Mouse (Mus musculus) CD4-positive, CD25-positive, alpha-beta regulatory T cell, adult 2 months (primary cell): Measurements from ENCODE around the gene Ppat.

Experiments used
- DNase-seq: peaks from one replicate; pipeline ENCODE4 v3.0.0-alpha.2; 2012; ENCODE audit warnings: low read depth, low spot score

Ppat gene

DNA sequence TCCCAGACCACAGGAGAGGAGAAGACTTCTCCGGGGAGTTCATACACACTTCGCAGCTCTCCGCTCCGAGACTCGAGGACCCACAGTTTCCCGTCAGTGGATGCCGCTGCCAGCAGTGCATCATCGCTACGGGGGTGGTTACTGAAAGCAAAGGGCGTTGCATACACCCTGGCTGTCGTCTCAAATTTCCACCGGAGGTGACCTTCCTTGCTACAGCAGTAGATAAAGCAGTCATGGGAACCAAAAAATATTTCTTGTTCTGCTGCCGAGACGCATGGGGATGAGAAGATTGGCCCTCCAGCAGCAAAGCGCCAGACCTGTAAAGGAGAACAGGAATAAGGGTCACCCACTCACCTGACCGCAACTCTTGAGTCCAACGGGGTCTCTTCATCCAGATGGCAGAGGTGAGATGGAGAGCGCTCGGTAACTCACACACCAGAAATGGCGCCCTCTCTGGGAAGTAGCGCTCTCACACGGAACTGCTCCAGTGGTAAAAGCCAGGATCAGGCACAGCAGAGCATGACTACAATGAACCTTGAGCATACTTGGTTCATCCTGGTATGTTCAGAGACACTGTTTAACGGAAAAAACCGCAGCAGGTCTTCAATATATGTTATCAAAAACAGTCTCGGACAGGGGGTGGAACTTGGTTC is 75.1 kb downstream of the Ppat start:
- no peak for DNase-seq

DNA sequence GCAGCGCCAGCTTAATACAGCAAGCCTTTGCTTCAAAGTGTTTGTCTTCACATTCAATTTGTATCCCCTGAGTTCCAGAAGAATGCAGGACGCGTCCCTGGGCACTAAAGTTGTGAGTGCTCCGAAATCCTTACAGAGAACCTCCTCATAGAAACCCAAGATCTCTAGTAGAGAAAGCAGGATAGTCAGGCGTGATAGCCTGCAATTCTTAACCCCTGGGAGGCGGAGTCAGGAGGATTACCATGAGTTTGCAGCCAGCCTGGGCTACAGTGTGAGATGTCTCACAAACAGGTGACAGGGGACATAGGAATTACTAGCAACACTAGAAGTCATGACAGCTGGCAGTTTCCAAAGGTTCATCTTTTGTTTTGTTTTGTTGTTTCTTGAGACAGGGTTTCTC is 81.8 kb downstream of the Ppat start:
- DNase-seq, result no peak

DNA sequence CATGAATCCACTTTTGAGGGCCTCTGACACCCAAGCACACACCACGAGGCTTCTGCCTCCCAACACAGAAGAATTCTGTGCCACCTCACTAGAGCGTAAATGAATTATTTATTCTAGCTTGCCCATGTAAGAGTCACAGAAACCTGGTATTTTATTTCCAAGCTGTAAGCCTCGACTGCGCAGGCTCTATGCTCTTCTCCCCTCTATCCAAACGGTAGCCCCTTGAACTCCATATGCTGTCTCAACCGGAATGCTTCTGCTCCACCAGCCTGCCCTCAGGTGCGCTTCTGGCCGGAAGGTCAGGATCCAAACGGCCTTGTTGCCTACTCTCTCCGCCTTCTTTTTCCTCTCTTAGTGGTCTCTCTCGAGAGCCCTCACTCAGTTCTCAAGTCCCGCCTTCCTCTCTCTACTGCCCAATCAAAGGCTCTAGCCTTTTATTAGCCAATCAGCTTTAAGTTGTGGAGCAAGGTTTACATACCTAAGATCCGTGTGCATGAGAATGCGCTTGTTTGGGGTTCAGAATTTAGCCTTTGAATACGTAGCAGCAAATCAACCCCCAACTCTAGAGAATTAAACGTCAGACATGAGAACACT is 82.6 kb downstream of the Ppat start:
- DNase-seq, result peak; percentile 58

DNA sequence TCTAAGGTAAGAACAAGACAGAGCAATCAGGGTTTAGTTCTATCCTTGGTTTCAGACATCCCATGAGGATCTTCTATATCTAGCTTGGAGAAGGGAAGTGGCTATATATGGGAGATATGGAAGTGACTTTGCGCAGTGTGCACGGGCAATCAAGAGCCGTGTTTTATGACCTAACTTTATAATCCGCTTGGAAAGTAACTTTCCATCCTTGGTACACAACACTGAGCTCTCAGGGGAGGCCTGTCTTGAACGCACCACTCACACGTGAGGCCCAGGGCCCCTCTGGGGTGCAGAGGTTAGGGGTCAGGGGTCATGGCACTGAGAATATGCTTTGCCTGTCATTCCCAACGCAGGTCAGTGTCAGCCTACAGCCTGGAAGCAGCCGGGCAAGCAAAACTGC is 84.6 kb downstream of the Ppat start:
- DNase-seq, result no peak
